Mouse (Mus musculus): Measurements from ENCODE around the gene Rps6kl1.
"Not testable (repeated sequence)": the region's sequence is repeated elsewhere in the genome, so short reads cannot be mapped to it uniquely, and the experiment has no call there.

Rps6kl1 gene

DNA sequence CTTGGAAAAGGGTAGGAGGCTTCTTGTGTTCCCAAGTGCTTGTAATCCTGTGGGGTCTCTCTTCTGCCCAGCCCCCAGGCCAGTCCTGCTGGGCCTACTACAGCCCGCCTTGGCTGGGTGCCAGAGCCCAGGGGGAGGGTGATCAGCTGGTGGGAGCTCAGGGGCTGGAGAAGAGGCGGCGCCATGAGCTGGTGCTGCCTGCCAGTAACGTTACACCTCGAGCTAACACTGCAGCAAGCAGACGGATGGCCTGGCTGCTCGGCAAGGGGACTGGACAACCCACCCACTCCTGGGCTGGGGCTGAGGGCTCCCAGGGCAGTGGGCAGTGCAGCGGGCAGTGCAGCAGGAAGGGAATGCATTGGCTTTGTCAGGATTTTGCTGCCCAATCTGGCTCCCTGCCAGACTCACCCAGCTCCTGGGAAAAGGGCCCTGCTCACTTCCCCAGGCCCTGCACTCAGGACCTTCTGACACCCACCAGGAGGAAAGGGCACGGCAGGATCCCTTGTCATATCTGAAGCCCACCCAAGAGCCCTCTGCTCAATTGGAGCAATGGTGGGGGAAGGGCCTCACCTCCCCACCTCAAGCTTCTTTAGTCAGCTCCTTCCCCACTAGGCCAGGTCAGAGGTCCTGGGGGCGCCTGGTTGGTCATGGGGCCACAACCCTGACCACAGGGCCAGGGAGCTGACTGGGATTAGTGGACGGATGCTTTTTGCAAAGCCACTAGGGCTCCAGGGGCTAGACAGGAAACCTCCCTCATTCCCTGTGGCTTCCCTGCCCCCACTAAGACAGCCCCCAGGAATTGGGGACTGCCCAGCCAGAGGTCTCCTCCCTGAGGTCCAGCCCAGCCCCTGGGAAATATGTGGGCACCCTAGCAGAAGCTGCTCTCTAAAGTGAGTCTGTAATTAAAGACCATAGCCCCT lies 25.1 kb upstream of the Rps6kl1 start:
- ATAC-seq (ENCODE audit: insufficient number of reproducible peaks, low FRiP score, low TSS enrichment) = no peak

DNA sequence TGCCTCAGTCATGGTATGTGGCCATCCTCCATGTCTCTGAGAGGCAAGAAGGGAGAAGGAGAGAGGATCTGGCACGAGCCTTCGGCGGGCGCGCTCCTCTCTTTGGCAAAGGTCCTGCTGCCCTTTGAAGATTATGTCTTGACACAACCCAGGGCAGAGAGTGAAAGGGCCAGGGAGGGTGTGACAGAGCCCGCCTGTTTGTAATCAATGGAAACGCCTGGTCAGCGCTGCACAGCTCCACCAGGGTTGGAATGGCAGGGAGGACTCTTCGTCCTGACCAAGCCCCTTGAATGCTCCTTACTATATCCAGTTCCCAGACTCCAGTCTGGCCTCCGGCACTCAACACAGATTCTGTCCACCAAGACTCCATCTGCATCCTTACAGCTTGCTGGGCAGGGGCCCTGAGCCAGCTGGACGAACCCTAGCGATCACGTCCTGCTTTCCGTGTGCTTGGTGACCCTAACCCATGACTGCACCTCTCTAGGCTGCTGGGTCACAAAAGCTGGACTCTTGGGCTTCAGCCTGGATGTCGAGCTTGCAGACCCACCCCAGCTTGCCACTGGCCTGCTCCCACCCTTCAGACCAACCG lies 24.1 kb upstream of the Rps6kl1 start:
- ATAC-seq (ENCODE audit: insufficient number of reproducible peaks, low FRiP score, low TSS enrichment) = no peak

GRCm38 (mm10) chr12:85174016-85174415 lies 23.0 kb upstream of the Rps6kl1 start:
- ATAC-seq (ENCODE audit: insufficient number of reproducible peaks, low FRiP score, low TSS enrichment) = no peak

DNA sequence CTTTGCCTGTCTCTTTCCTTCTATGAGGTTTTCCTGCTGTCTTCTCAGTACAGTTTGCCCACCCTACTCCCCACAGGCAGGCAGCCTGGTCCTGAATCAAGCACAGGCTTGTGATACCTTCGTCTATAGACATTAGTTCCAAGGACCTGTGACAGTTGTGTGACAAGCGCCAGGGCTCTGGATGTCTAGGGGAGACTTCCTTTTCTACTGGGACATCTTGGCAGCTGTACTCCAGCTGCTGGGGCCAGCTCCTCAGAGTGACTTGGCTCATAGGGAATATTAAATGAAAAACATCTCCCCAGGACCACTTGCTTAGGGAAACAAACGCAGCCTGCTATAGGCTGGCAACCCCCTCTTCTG lies 19.9 kb upstream of the Rps6kl1 start:
- ATAC-seq (ENCODE audit: insufficient number of reproducible peaks, low FRiP score, low TSS enrichment) = no peak

DNA sequence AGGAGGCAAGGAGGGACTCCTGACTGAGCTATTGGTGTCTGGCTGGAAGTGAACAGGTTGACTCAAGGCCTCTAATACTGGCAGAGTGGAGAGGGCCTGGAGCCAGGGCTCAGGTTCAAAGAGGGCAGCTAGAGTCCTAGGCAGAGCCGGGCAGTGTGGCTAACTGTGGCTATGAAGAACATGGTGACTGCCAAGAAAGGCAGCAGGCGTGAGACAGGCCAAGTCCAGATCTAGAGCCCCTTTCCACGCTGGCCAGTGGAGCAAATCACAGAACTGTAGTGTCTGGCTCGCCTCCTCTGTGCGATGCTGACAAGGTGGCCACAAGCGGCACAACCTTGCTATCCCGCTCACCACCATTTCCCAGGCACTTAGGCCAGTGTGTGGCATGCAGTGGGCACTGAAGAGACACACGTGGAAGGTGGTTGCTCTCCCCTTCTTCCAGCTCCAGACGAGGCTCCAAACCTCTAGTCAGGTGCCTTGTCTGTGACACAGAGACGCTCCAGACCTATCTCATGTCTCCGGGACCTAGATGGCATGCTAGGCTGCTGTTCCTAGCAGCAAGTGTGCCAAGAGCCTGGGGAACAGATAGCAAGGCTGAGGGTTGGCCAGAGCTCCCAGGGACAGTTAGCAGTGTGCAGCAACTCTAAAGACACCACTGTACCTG lies 19.4 kb upstream of the Rps6kl1 start:
- no peak for ATAC-seq (ENCODE audit: insufficient number of reproducible peaks, low FRiP score, low TSS enrichment)

GRCm38 (mm10) chr12:85169877-85170276 lies 18.8 kb upstream of the Rps6kl1 start:
- ATAC-seq (ENCODE audit: insufficient number of reproducible peaks, low FRiP score, low TSS enrichment) = no peak

DNA sequence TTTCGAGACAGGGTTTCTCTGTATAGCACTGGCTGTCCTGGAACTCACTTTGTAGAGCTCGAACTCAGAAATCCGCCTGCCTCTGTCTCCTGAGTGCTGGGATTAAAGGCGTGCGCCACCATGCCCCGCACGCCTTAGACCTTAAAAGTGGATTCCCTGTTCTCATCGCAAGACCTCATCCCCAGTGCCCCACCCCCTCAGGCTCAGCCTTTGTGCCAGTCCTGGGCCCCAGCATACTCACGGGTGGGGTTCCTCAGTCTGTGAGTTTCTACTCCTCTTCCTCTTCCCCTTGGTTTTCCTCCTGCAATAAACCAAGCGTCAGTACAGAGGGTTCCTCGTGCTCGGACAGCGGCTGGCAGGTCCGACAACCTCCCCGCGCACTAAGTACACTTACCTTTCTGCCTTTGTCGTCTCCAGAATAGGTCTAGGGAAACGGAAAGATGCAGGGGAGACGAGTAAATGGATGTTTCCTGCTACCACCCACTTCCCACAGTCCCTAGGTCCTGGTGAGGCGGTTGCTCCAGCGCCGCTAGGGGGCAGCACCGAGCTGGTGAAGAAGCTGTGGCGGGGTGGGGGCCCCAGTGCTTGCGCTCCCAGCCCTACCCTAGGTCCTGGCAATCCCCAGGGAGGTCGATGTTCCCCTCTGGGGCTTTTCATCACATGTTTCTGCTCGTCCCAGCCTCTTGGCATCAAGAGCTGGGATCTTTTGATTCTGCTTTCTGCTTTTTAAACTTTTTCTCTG lies 18.2 kb upstream of the Rps6kl1 start:
- peak; percentile 74 for ATAC-seq (ENCODE audit: insufficient number of reproducible peaks, low FRiP score, low TSS enrichment)

DNA sequence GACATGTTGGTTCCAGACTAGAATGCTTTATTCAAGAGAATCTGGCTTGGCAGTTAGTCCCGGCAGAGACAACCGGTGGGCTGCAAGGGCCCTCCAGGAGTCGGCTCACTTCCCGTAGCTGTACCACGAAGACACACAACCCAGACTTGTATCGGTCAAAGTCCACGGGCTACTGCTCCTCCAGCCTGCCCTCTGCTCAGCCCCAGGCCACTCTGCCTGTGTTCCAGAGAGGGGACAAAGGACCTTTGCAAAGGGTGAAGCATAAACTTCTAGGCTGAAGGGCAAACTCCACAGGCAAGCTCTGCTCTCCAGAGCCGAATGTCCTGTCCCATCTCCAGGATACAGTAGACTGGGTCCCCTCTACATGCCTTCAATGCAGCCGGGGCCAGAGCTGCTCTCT lies 15.6 kb upstream of the Rps6kl1 start:
- no peak for ATAC-seq (ENCODE audit: insufficient number of reproducible peaks, low FRiP score, low TSS enrichment)

DNA sequence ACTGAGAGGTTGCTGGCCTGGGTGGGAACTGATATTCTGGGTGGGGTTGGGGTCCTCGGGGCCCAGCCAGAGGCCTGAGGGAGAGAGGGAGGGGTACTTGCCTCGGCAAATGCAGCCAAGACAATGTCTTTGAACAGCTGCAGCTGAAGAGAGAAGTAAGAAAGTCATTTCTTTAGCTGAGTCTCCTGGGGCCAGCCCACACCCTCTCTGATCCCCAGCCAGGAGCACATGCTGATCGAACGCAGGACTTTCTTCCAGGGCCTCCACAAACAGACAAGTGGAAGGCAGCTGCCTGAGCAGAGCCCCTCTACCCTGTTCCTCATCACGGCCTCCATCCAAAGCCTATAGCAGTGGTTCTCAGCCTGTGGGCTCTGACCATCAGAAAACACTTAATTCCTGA lies 13.9 kb upstream of the Rps6kl1 start:
- ATAC-seq (ENCODE audit: insufficient number of reproducible peaks, low FRiP score, low TSS enrichment) = no peak

DNA sequence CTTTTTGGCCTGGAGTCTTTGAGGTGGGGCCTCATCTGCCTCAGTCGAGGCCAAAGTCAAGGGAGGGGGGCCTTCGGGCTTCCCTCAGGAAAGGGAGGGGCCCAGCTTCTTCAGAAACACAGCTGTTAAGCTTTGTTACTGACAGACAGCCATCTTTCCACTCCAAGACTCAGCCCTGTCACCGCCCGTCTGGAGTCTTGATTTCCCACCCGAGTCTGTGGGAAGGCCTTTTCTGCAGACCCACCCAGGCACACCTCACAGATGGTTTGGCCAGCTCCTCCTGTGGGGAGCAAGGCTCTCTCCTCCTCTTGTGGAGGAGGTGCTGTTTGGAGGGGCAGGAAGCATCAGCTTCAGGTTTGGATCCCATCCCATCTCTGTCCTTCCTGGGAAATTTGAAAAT lies 8.5 kb upstream of the Rps6kl1 start:
- no peak for ATAC-seq (ENCODE audit: insufficient number of reproducible peaks, low FRiP score, low TSS enrichment)

GRCm38 (mm10) chr12:85158801-85159200 lies 7.7 kb upstream of the Rps6kl1 start:
- ATAC-seq (ENCODE audit: insufficient number of reproducible peaks, low FRiP score, low TSS enrichment) = no peak

GRCm38 (mm10) chr12:85157797-85158460 lies 6.9 kb upstream of the Rps6kl1 start:
- ATAC-seq (ENCODE audit: insufficient number of reproducible peaks, low FRiP score, low TSS enrichment) = no peak

DNA sequence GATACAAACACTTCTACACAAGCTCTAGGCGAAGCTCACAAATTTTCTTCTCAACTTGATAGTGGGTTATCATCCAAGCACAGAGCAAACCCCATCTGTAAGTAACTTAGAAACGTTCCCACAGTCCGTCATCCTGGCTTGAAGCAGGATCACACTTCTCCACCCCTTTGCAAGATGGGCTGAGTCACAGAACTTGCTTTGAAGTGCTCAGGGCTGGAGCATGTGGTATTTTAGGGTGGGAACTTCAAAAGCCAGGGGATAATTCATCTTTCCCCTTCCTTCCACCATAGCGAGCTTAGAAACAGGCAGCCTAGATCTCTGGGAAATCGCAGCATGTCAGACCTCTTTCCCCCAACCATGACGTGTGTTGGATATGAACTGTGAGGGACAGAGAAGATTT lies 5.3 kb upstream of the Rps6kl1 start:
- no peak for ATAC-seq (ENCODE audit: insufficient number of reproducible peaks, low FRiP score, low TSS enrichment)

GRCm38 (mm10) chr12:85153011-85153410 lies 1.9 kb upstream of the Rps6kl1 start:
- no peak for ATAC-seq (ENCODE audit: insufficient number of reproducible peaks, low FRiP score, low TSS enrichment)

DNA sequence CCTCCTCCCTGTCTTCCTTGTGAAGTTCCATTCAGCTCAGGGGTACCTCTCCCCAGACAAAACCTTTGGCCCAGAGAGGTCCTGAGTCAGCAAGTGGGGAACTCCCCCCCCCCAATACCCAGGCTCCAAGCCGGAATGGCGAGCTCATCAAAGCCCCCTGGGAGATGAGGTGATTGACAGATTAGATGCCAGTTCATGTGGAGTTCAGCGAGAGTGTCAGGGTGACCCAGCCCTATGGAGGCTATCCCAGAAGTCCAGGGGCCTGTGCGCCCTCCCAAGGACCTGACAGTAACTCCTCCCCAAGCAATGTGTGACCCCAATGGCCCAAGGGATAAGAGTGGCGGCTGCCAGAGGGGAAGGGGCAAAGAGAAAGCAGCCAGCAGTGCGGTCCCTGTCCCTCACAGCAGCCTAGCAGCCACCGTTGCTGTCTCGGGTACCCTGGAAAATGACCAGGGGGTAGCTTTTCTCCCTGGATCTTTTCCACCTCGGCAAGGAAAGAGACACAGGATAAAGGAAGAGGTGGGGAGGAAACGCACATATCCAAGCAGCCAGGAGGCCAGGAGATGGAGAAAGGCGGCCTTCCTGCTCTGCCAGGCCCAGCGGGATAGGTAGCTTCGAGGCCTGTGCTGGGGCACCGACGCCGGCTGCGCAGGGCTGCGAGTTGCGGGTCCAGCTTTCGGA lies 603 bp downstream of the Rps6kl1 start:
- no peak; the same call in 1 of the 2 replicates for ATAC-seq (ENCODE audit: insufficient number of reproducible peaks, low FRiP score, low TSS enrichment)

GRCm38 (mm10) chr12:85146881-85147280 lies 4.2 kb downstream of the Rps6kl1 start:
- no peak for ATAC-seq (ENCODE audit: insufficient number of reproducible peaks, low FRiP score, low TSS enrichment)

DNA sequence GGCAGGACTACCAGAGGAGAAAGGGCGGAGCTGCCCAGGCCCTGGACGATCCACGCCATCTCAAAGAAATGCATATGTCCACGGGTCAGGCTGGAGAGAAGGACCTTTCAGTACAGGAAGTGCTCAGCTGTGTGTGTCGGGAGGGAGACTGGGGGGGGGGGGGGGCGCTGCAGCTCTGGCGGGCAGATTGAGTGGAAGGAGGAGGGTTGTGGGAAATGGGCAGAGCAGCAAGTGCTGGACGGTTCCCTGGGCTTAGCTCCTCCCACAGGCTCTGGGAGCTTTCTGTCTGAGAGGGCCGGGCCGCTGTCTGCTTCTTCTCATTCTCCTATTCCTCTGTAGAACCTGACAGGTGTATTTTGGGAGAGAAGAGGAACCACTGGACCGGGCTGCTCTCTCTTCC lies 4.7 kb downstream of the Rps6kl1 start:
- ATAC-seq (ENCODE audit: insufficient number of reproducible peaks, low FRiP score, low TSS enrichment) = no peak

GRCm38 (mm10) chr12:85145630-85146029 lies 5.4 kb downstream of the Rps6kl1 start:
- ATAC-seq (ENCODE audit: insufficient number of reproducible peaks, low FRiP score, low TSS enrichment) = no peak

GRCm38 (mm10) chr12:85144821-85145220 lies 6.2 kb downstream of the Rps6kl1 start:
- no peak for ATAC-seq (ENCODE audit: insufficient number of reproducible peaks, low FRiP score, low TSS enrichment)

GRCm38 (mm10) chr12:85144276-85144675 lies 6.8 kb downstream of the Rps6kl1 start:
- not testable (repeated sequence) for ATAC-seq (ENCODE audit: insufficient number of reproducible peaks, low FRiP score, low TSS enrichment)

Data from cerebellum, adult (tissue).